Mouse (Mus musculus) heart, embryonic 12.5 days (tissue): Measurements from ENCODE around the gene Adarb2. TPM values are rescaled to one million over a fixed set of nuclear protein-coding genes. Genes with fewer than 3 reads are reported as not detected.
"Not testable (repeated sequence)": the region's sequence is repeated elsewhere in the genome, so short reads cannot be mapped to it uniquely, and the experiment has no call there.

Source experiments
- ATAC-seq: fragments of 200-750 bp; cut with Nextera tagmentation; 2 replicates; pipeline ENCODE4 v1.8.0; 2017; ENCODE audit warnings: moderate TSS enrichment, moderate library complexity; ENCODE audit not compliant: insufficient number of reproducible peaks, low FRiP score
- H3K27ac ChIP-seq: fragments of 300-500 bp; sonication (generic); 2 replicates; pipeline ENCODE4 v1.5.1; 2016; ENCODE audit warnings: mild to moderate bottlenecking, moderate library complexity; ENCODE audit not compliant: poor library complexity, severe bottlenecking
- H3K27me3 ChIP-seq: fragments of 300-500 bp; sonication (generic); replicated peaks from 2 replicates; pipeline ENCODE4 v1.6.1; 2016; ENCODE audit warnings: mild to moderate bottlenecking, moderate library complexity
- H3K36me3 ChIP-seq: fragments of 300-500 bp; sonication (generic); 2 replicates; pipeline ENCODE4 v1.6.1; 2016; ENCODE audit warnings: mild to moderate bottlenecking, moderate library complexity
- H3K4me1 ChIP-seq: fragments of 300-500 bp; sonication (generic); replicated peaks from 2 replicates; pipeline ENCODE4 v1.6.1; 2016; ENCODE audit warnings: mild to moderate bottlenecking
- H3K4me2 ChIP-seq: fragments of 300-500 bp; sonication (generic); 2 replicates; pipeline ENCODE4 v1.6.1; 2016; ENCODE audit warnings: mild to moderate bottlenecking, moderate library complexity
- H3K4me3 ChIP-seq: fragments of 300-500 bp; sonication (generic); 2 replicates; pipeline ENCODE4 v1.5.1; 2016; ENCODE audit warnings: mild to moderate bottlenecking
- H3K9ac ChIP-seq: fragments of 300-500 bp; sonication (generic); 2 replicates; pipeline ENCODE4 v1.6.1; 2016; ENCODE audit warnings: mild to moderate bottlenecking, moderate library complexity
- H3K9me3 ChIP-seq: fragments of 300-500 bp; sonication (generic); replicated peaks from 2 replicates; pipeline ENCODE4 v1.6.1; 2016; ENCODE audit warnings: mild to moderate bottlenecking, moderate library complexity
- WGBS: fragments of 180-500 bp; shearing (Covaris S2); methylation state at CpG from one replicate; pipeline ENCODE4 v1.1.7; 2016; 5-methylcytosine and 5-hydroxymethylcytosine counted together
- polyA plus RNA-seq: library from polyadenylated mRNA; unstranded; fragments of >200 nt; fragmentation: Nextera tagmentation; extraction: Ambion mirVana; gene quantifications from 2 replicates; pipeline ENCODE4 v1.2.1, GENCODE M21; 2016

Adarb2 gene
- polyA plus RNA-seq, 1 experiment from 2014 or later = 0.17 TPM

GRCm38 (mm10) chr13:8608040-8608439, 405.4 kb downstream of the Adarb2 start:
- no peak for ATAC-seq
- H3K4me3 ChIP-seq = no peak overlapping the region
- H3K9ac ChIP-seq = no peak overlapping the region
- H3K27ac ChIP-seq = no peak overlapping the region
- H3K36me3 ChIP-seq = no peaks in the 10 kb centered on the region
- whole genome bisulfite sequencing = 74% methylated on average over 12 of the region's 12 CpGs
- H3K4me1 ChIP-seq = no peaks in the 10 kb centered on the region
- H3K9me3 ChIP-seq = no peaks in the 10 kb centered on the region
- H3K27me3 ChIP-seq = no peaks in the 10 kb centered on the region
- H3K4me2 ChIP-seq = no peak overlapping the region

GRCm38 (mm10) chr13:8608918-8609317, 406.3 kb downstream of the Adarb2 start:
- not testable (repeated sequence) for H3K36me3 ChIP-seq, H3K4me1 ChIP-seq, H3K4me2 ChIP-seq, H3K9ac ChIP-seq, H3K4me3 ChIP-seq, ATAC-seq, H3K27ac ChIP-seq, H3K9me3 ChIP-seq, H3K27me3 ChIP-seq
- WGBS = 63% methylated on average over 6 of the region's 6 CpGs

GRCm38 (mm10) chr13:8610956-8611355, 408.3 kb downstream of the Adarb2 start:
- Histone ChIP-seq H3K27me3 (no peaks in the 10 kb centered on the region), H3K27ac (no peak overlapping the region), H3K4me3 (no peak overlapping the region), H3K4me2 (no peak overlapping the region), H3K9me3 (no peaks in the 10 kb centered on the region), H3K36me3 (no peaks in the 10 kb centered on the region), H3K4me1 (no peaks in the 10 kb centered on the region), H3K9ac (no peak overlapping the region)
- WGBS = 80% methylated on average over 8 of the region's 8 CpGs
- ATAC-seq = no peak

- Histone ChIP-seq H3K36me3 (no peaks in the 10 kb centered on the region), H3K9ac (no peak overlapping the region), H3K9me3 (no peaks in the 10 kb centered on the region), H3K4me3 (no peak overlapping the region), H3K27me3 (no peaks in the 10 kb centered on the region), H3K4me2 (no peak overlapping the region), H3K4me1 (no peaks in the 10 kb centered on the region), H3K27ac (no peak overlapping the region)
- no peak for ATAC-seq
- 73% methylated on average over 14 of the region's 14 CpGs for WGBS
Observed at GRCm38 (mm10) chr13:8612618-8613391, 410.1 kb downstream of the Adarb2 start.

- Histone ChIP-seq H3K4me2 (no peak overlapping the region), H3K9ac (no peak overlapping the region), H3K4me3 (no peak overlapping the region), H3K27ac (no peak overlapping the region), H3K9me3 (no peaks in the 10 kb centered on the region), H3K4me1 (no peaks in the 10 kb centered on the region), H3K36me3 (no peaks in the 10 kb centered on the region), H3K27me3 (no peaks in the 10 kb centered on the region)
- ATAC-seq = no peak
- WGBS = 78% methylated on average over 1 of the region's 1 CpGs
Observed at GRCm38 (mm10) chr13:8616685-8617084, 414.0 kb downstream of the Adarb2 start.

GRCm38 (mm10) chr13:8622263-8622662, 419.6 kb downstream of the Adarb2 start:
- Histone ChIP-seq H3K36me3 (no peaks in the 10 kb centered on the region), H3K27ac (no peak overlapping the region), H3K9me3 (no peaks in the 10 kb centered on the region), H3K27me3 (no peaks in the 10 kb centered on the region), H3K4me1 (no peaks in the 10 kb centered on the region), H3K4me2 (no peak overlapping the region), H3K9ac (no peak overlapping the region), H3K4me3 (no peak overlapping the region)
- WGBS = 81% methylated on average over 2 of the region's 2 CpGs
- no peak for ATAC-seq

- no peaks in the 10 kb centered on the region for H3K27me3 ChIP-seq
- no peaks in the 10 kb centered on the region for H3K9me3 ChIP-seq
- H3K4me3 ChIP-seq = no peak overlapping the region
- H3K27ac ChIP-seq = no peak overlapping the region
- no peaks in the 10 kb centered on the region for H3K36me3 ChIP-seq
- WGBS = 77% methylated on average over 6 of the region's 6 CpGs
- ATAC-seq = no peak
- no peaks in the 10 kb centered on the region for H3K4me1 ChIP-seq
- no peak overlapping the region for H3K9ac ChIP-seq
- H3K4me2 ChIP-seq = no peak overlapping the region
Observed at GRCm38 (mm10) chr13:8629565-8629964, 426.9 kb downstream of the Adarb2 start.

- no peaks in the 10 kb centered on the region for H3K27me3 ChIP-seq
- 79% methylated on average over 1 of the region's 1 CpGs for WGBS
- H3K9ac ChIP-seq = no peak overlapping the region
- H3K4me3 ChIP-seq = no peak overlapping the region
- H3K4me1 ChIP-seq = no peaks in the 10 kb centered on the region
- H3K4me2 ChIP-seq = no peak overlapping the region
- ATAC-seq = no peak
- no peaks in the 10 kb centered on the region for H3K9me3 ChIP-seq
- H3K27ac ChIP-seq = no peak overlapping the region
- H3K36me3 ChIP-seq = no peaks in the 10 kb centered on the region
Observed at GRCm38 (mm10) chr13:8631618-8632017, 429.0 kb downstream of the Adarb2 start.

GRCm38 (mm10) chr13:8632072-8632471, 429.4 kb downstream of the Adarb2 start:
- WGBS = 43% methylated on average over 5 of the region's 5 CpGs
- H3K4me1 ChIP-seq = no peaks in the 10 kb centered on the region
- H3K9me3 ChIP-seq = no peaks in the 10 kb centered on the region
- no peak overlapping the region for H3K27ac ChIP-seq
- no peaks in the 10 kb centered on the region for H3K27me3 ChIP-seq
- H3K4me2 ChIP-seq = no peak overlapping the region
- no peaks in the 10 kb centered on the region for H3K36me3 ChIP-seq
- no peak for ATAC-seq
- H3K4me3 ChIP-seq = no peak overlapping the region
- H3K9ac ChIP-seq = no peak overlapping the region

- no peaks in the 10 kb centered on the region for H3K27me3 ChIP-seq
- no peak overlapping the region for H3K4me2 ChIP-seq
- no peak overlapping the region for H3K27ac ChIP-seq
- WGBS = 62% methylated on average over 5 of the region's 5 CpGs
- H3K36me3 ChIP-seq = no peaks in the 10 kb centered on the region
- no peak overlapping the region for H3K4me3 ChIP-seq
- no peaks in the 10 kb centered on the region for H3K9me3 ChIP-seq
- ATAC-seq = no peak
- H3K9ac ChIP-seq = no peak overlapping the region
- H3K4me1 ChIP-seq = no peaks in the 10 kb centered on the region
Observed at GRCm38 (mm10) chr13:8633385-8634337, 431.0 kb downstream of the Adarb2 start.

GRCm38 (mm10) chr13:8642084-8642483, 439.4 kb downstream of the Adarb2 start:
- 45% methylated on average over 2 of the region's 2 CpGs for WGBS
- Histone ChIP-seq H3K4me1 (0 out of 2 replicates have a peak, but pooled peaks cover 3% of the 10 kb centered on the region), H3K4me3 (no peak overlapping the region), H3K36me3 (no peaks in the 10 kb centered on the region), H3K27me3 (no peaks in the 10 kb centered on the region), H3K9ac (no peak overlapping the region), H3K27ac (no peak overlapping the region), H3K4me2 (no peak overlapping the region), H3K9me3 (no peaks in the 10 kb centered on the region)
- ATAC-seq = no peak
